Mouse (Mus musculus) midbrain, embryonic 14.5 days (tissue): ENCODE measurements around the gene Gpr37l1. TPM values are rescaled to one million over a fixed set of nuclear protein-coding genes. Genes with fewer than 3 reads are reported as not detected.
"Not testable (repeated sequence)": the region's sequence is repeated elsewhere in the genome, so short reads cannot be mapped to it uniquely, and the experiment has no call there.

Experiments
- ATAC-seq: fragments of 200-750 bp; cut with Nextera tagmentation; 2 replicates; pipeline ENCODE4 v1.8.0; 2017; ENCODE audit warnings: moderate number of reproducible peaks, moderate library complexity; ENCODE audit not compliant: low FRiP score, low TSS enrichment
- DNase-seq: peaks from one replicate; pipeline ENCODE4 v3.0.0-alpha.2; 2015
- H3K27ac ChIP-seq: fragments of 300-500 bp; sonication (generic); replicated peaks from 2 replicates; pipeline ENCODE4 v1.5.1; 2014; ENCODE audit warnings: mild to moderate bottlenecking, low read depth, low read length, moderate library complexity
- H3K27me3 ChIP-seq: fragments of 300-500 bp; sonication (generic); 2 replicates; pipeline ENCODE4 v1.6.1; 2014; ENCODE audit warnings: low read length, control low read depth, mixed read lengths; ENCODE audit not compliant: control insufficient read depth, insufficient read depth
- H3K36me3 ChIP-seq: fragments of 300-500 bp; sonication (generic); 2 replicates; pipeline ENCODE4 v1.6.1; 2014; ENCODE audit warnings: low read length, control low read depth; ENCODE audit not compliant: control insufficient read depth, insufficient read depth
- H3K4me1 ChIP-seq: fragments of 300-500 bp; sonication (generic); 2 replicates; pipeline ENCODE4 v1.6.1; 2014; ENCODE audit warnings: mild to moderate bottlenecking, antibody characterized with exemption, low read length, control low read depth; ENCODE audit not compliant: control insufficient read depth, insufficient read depth
- H3K4me2 ChIP-seq: fragments of 300-500 bp; sonication (generic); 2 replicates; pipeline ENCODE4 v1.6.1; 2014; ENCODE audit warnings: mild to moderate bottlenecking, low read length, moderate library complexity
- H3K4me3 ChIP-seq: fragments of 300-500 bp; sonication (generic); replicated peaks from 2 replicates; pipeline ENCODE4 v1.5.1; 2014; ENCODE audit warnings: low read depth, low read length
- H3K9ac ChIP-seq: fragments of 300-500 bp; sonication (generic); replicated peaks from 2 replicates; pipeline ENCODE4 v1.6.1; 2014; ENCODE audit warnings: mild to moderate bottlenecking, low read length, moderate library complexity
- H3K9me3 ChIP-seq: fragments of 300-500 bp; sonication (generic); 2 replicates; pipeline ENCODE4 v1.6.1; 2016; ENCODE audit warnings: low read length, control low read depth, mixed read lengths; ENCODE audit not compliant: control insufficient read depth
- WGBS: fragments of 180-500 bp; shearing (Covaris S2); extraction: QIAGEN DNeasy Blood & Tissue Kit; methylation state at CpG from one replicate; pipeline ENCODE4 v1.1.7; 2014; 5-methylcytosine and 5-hydroxymethylcytosine counted together
- polyA plus RNA-seq: library from polyadenylated mRNA; unstranded; fragments of >200 nt; fragmentation: Nextera tagmentation; extraction: Ambion mirVana; gene quantifications from 2 replicates; pipeline ENCODE4 v1.2.1, GENCODE M21; 2014

Gene Gpr37l1
- polyA plus RNA-seq, 1 experiment from 2014 or later: 0.30 TPM

DNA sequence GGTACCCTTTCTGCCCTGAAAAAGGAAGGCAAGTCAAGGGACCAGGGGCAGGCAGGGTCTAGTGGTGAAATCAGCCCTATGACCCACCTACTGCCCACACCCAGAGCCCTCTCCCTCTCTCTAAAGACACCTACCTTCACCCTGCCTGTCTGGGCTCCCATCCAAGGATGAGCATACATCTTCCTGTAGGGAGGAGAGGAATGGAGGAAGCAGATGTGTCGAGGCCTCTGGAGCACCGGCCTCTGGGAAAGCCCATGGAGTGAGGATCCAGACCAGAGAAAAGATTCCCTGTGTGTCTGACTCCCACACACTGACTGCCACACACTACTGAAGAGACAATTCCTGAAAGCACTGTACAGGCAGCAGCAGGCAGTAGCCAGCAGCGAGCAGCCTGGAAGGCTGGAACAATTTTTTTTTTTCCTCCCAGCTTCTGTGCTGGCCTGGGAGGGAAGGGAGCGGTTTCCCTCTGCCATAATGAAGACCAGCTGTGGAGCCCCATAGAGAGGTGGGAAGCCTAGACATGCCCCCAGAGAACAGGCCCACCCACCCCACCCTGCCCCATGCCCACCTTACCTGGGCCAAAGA lies 40.9 kb downstream of the Gpr37l1 start:
- H3K9me3 ChIP-seq: no peaks in the 10 kb centered on the region
- H3K27me3 ChIP-seq: no peaks in the 10 kb centered on the region
- DNase-seq (no peak), ATAC-seq (no peak)
- H3K4me2 ChIP-seq: no peak overlapping the region
- no peak overlapping the region for H3K9ac ChIP-seq
- no peak overlapping the region for H3K27ac ChIP-seq
- no peaks in the 10 kb centered on the region for H3K4me1 ChIP-seq
- no peaks in the 10 kb centered on the region for H3K36me3 ChIP-seq
- WGBS: 71% methylated on average over 4 of the region's 4 CpGs
- H3K4me3 ChIP-seq: no peak overlapping the region

DNA sequence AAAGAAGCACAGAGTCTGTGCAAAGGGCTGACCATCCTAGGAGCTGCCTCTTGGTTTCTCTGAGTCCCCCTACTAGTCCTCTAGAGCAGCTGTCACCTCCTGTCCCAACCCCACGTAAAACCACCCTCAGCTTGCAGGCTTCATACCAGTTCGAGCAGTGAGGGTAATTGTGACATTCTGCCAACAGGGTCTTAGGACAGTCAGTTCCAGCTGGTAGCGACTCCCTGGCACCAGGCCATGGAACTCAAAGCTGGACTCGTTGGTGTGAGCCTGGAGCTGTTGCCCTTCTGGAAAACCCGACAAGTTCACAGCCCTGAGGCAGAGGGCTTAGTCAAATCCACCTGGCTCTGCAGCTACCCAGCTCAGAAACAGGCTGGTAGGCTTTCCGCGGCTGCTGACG lies 41.5 kb downstream of the Gpr37l1 start:
- Histone ChIP-seq H3K27ac (no peak overlapping the region), H3K4me2 (no peak overlapping the region), H3K4me3 (no peak overlapping the region), H3K9me3 (no peaks in the 10 kb centered on the region), H3K4me1 (no peaks in the 10 kb centered on the region), H3K36me3 (no peaks in the 10 kb centered on the region), H3K9ac (no peak overlapping the region), H3K27me3 (no peaks in the 10 kb centered on the region)
- ATAC-seq: no peak
- DNase-seq: peak; percentile 33
- WGBS: 69% methylated on average over 8 of the region's 8 CpGs

DNA sequence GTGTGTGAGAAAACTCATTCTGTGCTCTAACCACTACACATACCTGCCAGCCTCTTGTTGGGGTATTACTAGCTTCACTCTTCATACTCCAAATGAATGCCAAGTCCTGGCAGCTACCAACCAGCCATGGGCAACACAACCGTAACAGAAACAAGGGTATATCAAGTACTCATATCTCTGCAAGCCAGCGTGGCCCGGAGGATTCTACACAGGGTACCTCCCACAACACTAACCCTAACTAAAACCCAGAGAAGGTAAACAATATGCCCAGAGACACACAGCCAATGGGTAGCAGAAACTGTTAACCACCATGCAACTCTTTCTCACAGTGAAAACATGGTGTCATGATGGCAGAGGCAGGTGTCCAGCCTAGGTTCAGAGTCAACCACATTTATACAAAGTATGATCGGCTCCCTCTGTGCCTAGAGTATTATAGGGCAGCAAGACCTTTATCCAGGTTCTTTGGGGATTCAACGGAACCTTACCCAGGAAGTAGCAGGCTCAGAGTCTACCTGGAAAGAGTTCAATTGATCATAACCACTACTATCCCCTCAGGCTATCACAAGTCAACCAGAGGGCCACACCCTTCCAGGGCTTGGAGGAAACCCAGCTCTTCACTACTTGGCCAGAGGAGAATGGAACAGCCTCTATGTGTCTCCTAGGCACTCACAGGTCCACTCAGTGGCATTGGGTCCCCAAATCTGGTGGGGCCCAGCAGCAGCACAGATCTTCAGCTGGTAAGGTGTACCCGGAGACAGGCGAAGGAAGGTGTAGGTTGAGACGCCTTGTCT lies 42.7 kb downstream of the Gpr37l1 start:
- Histone ChIP-seq H3K27ac (no peak overlapping the region), H3K4me2 (no peak overlapping the region), H3K27me3 (no peaks in the 10 kb centered on the region), H3K9ac (no peak overlapping the region), H3K9me3 (no peaks in the 10 kb centered on the region), H3K4me3 (no peak overlapping the region), H3K4me1 (no peaks in the 10 kb centered on the region), H3K36me3 (no peaks in the 10 kb centered on the region)
- DNase-seq (no peak), ATAC-seq (no peak)
- WGBS: 92% methylated on average over 8 of the region's 8 CpGs

- 0 out of 2 replicates have a peak, but pooled peaks have one; percentile 12 for ATAC-seq
- Histone ChIP-seq H3K27ac (no peak overlapping the region), H3K9me3 (no peaks in the 10 kb centered on the region), H3K4me3 (no peak overlapping the region), H3K4me2 (no peak overlapping the region), H3K9ac (no peak overlapping the region), H3K36me3 (no peaks in the 10 kb centered on the region), H3K4me1 (no peaks in the 10 kb centered on the region), H3K27me3 (no peaks in the 10 kb centered on the region)
- DNase-seq: peak; percentile 71
- WGBS: 15% methylated on average over 8 of the region's 8 CpGs
Observed at GRCm38 (mm10) chr1:135112661-135113060, 54.8 kb downstream of the Gpr37l1 start.

DNA sequence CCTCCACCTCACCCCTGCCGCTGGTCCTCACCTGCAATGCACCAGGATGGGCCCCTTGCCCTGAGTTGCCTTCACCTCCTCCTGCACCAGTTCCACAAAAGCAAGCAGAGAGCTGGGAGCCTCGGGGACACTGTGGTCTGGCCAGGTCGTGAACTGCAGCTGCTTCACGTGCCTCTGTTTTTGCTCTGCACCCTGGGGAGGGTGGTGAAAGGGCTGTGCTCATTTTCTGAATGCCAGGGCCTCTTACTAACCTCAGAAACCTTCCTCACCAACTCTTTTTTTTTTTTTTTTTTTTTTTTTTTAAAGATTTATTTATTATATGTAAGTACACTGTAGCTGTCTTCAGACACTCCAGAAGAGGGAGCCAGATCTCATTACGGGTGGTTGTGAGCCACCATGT lies 56.2 kb downstream of the Gpr37l1 start:
- not testable (repeated sequence) for H3K9ac ChIP-seq, H3K4me1 ChIP-seq, H3K4me2 ChIP-seq, H3K27me3 ChIP-seq, ATAC-seq, H3K36me3 ChIP-seq, H3K27ac ChIP-seq, H3K4me3 ChIP-seq, H3K9me3 ChIP-seq, DNase-seq
- WGBS: 67% methylated on average over 4 of the region's 5 CpGs

Other genes starting within 250 kb of the Gpr37l1 start
- gene Ppp1r12b, start 211.7 kb downstream of the Gpr37l1 start, polyA plus RNA-seq: 10.5 and 14.5 TPM in 2 replicates
- 9.0 and 11.7 TPM in 2 replicates for gene Ube2t, start 205.1 kb downstream of the Gpr37l1 start, polyA plus RNA-seq
- gene Lgr6, start 62.4 kb downstream of the Gpr37l1 start, polyA plus RNA-seq: 0.87 and 0.98 TPM in 2 replicates
- 0.27 and 0.62 TPM in 2 replicates for gene Ptpn7, start 35.0 kb downstream of the Gpr37l1 start, polyA plus RNA-seq
- gene Arl8a, start 20.9 kb downstream of the Gpr37l1 start, polyA plus RNA-seq: 322 and 380 TPM in 2 replicates
- gene Elf3, start 90.9 kb upstream of the Gpr37l1 start, polyA plus RNA-seq: 0.15 and 0.25 TPM in 2 replicates
- 74.3 and 91.6 TPM in 2 replicates for gene Rnpep, start 116.4 kb upstream of the Gpr37l1 start, polyA plus RNA-seq
- gene Timm17a, start 146.1 kb upstream of the Gpr37l1 start, polyA plus RNA-seq: 136 and 154 TPM in 2 replicates
- 0.20 and 0.34 TPM in 2 replicates for gene Lmod1, start 157.1 kb upstream of the Gpr37l1 start, polyA plus RNA-seq
- 59.3 and 93.6 TPM in 2 replicates for gene Shisa4, start 207.6 kb upstream of the Gpr37l1 start, polyA plus RNA-seq